Mouse (Mus musculus): Measurements from ENCODE around the gene Prcd. TPM values are rescaled to one million over a fixed set of nuclear protein-coding genes. Genes with fewer than 3 reads are reported as not detected.
A peak's percentile ranks its signal among the peaks of the same experiment; 100 is the strongest.
"Not testable (repeated sequence)": the region's sequence is repeated elsewhere in the genome, so short reads cannot be mapped to it uniquely, and the experiment has no call there.

Gene Prcd
- total RNA-seq, 1 experiment = 2.0 TPM

GRCm38 (mm10) chr11:116630171-116630965, 23.0 kb upstream of the Prcd start:
- in situ Hi-C loops (cut with MboI; ENCODE audit: low sequenced_read_pairs in 2 of 2, unreplicated experiment in 2 of 2) = loop anchor here (10.0 to 25.0 kb wide), 2 partner anchors 182 to 424 kb away; no protein-coding TSS in a partner anchor
- Histone ChIP-seq H3K4me3 (ENCODE audit: insufficient read depth in 1 of 2, low read depth in 1 of 2, low read length in 2 of 2, poor library complexity in 1 of 2, severe bottlenecking in 1 of 2) (no peak overlapping the region), H3K4me1 (ENCODE audit: control insufficient read depth in 2 of 2, insufficient read depth in 2 of 2, low read length in 2 of 2, poor library complexity in 1 of 2) (peaks cover 0 to 9% of the 10 kb centered on the region in 2 experiments; a peak in 1 of 4 replicates), H3K9me3 (ENCODE audit: control insufficient read depth, insufficient read depth, low read depth, low read length) (no peaks in the 10 kb centered on the region), H3K36me3 (ENCODE audit: control insufficient read depth, insufficient read depth, low read length, poor library complexity, severe bottlenecking) (no peaks in the 10 kb centered on the region), H3K27ac (ENCODE audit: insufficient read depth, low read depth, low read length, poor library complexity, severe bottlenecking) (no peak overlapping the region), H3K9ac (ENCODE audit: insufficient read depth, low read depth, low read length, poor library complexity, severe bottlenecking) (no peak overlapping the region)
- TF ChIP-seq ZC3H11A (IDR thresholded peaks at IDR 0.05; ENCODE audit: borderline replicate concordance, low read depth, low read length) (no peak), ZNF384 (IDR thresholded peaks at IDR 0.05; ENCODE audit: low read depth, low read length) (no peak), MAFK (IDR thresholded peaks at IDR 0.05; ENCODE audit: insufficient read depth, low read depth, low read length) (no peak), HCFC1 (IDR thresholded peaks at IDR 0.05; ENCODE audit: borderline replicate concordance, insufficient read depth, low read length) (no peak), CHD2 (IDR thresholded peaks at IDR 0.05; ENCODE audit: low read depth, low read length) (no peak)
- DNase-seq (ENCODE audit: low read depth, low spot score) = no peak

DNA sequence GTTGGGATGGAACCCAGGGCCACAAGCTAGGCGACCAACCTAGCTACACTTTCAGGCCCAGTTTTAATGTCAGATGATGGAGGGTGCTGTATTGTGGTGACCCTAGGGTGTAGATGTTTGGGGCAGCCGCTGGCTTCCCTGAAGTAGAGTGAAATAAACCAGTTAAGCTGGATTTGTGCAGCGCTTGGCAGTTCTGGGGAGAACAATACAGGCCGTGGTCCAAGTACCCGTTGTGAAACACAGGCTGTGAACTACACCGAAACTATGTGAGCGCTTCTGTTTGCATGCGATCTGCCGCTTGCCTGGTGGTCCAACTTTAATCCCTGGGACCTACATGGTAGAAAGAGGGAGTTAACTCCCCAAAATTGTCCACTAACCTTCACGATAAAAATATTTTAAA, 20.4 kb upstream of the Prcd start:
- no peak for DNase-seq (ENCODE audit: low read depth, low spot score)
- no peak for TF ChIP-seq CHD2 (IDR thresholded peaks at IDR 0.05; ENCODE audit: low read depth, low read length)
- TF ChIP-seq ZNF384 (IDR thresholded peaks at IDR 0.05; ENCODE audit: low read depth, low read length) = no peak
- TF ChIP-seq HCFC1 (IDR thresholded peaks at IDR 0.05; ENCODE audit: borderline replicate concordance, insufficient read depth, low read length) = no peak
- TF ChIP-seq ZC3H11A (IDR thresholded peaks at IDR 0.05; ENCODE audit: borderline replicate concordance, low read depth, low read length) = no peak
- TF ChIP-seq MAFK (IDR thresholded peaks at IDR 0.05; ENCODE audit: insufficient read depth, low read depth, low read length) = no peak
- no peak overlapping the region for H3K27ac ChIP-seq (ENCODE audit: insufficient read depth, low read depth, low read length, poor library complexity, severe bottlenecking)
- H3K9ac ChIP-seq (ENCODE audit: insufficient read depth, low read depth, low read length, poor library complexity, severe bottlenecking) = no peak overlapping the region
- H3K9me3 ChIP-seq (ENCODE audit: control insufficient read depth, insufficient read depth, low read depth, low read length) = no peaks in the 10 kb centered on the region
- in situ Hi-C loops (cut with MboI; ENCODE audit: low sequenced_read_pairs in 2 of 2, unreplicated experiment in 2 of 2) = loop anchor here (10.0 to 25.0 kb wide), 2 partner anchors 179 to 422 kb away; no protein-coding TSS in a partner anchor
- H3K36me3 ChIP-seq (ENCODE audit: control insufficient read depth, insufficient read depth, low read length, poor library complexity, severe bottlenecking) = no peaks in the 10 kb centered on the region
- no peak overlapping the region for H3K4me3 ChIP-seq (ENCODE audit: insufficient read depth in 1 of 2, low read depth in 1 of 2, low read length in 2 of 2, poor library complexity in 1 of 2, severe bottlenecking in 1 of 2)
- peaks cover 0 to 5% of the 10 kb centered on the region in 2 experiments; a peak in 1 of 4 replicates for H3K4me1 ChIP-seq (ENCODE audit: control insufficient read depth in 2 of 2, insufficient read depth in 2 of 2, low read length in 2 of 2, poor library complexity in 1 of 2)

GRCm38 (mm10) chr11:116636607-116637006, 16.7 kb upstream of the Prcd start:
- in situ Hi-C loops (cut with MboI; ENCODE audit: low sequenced_read_pairs in 2 of 2, unreplicated experiment in 2 of 2) = loop anchor here (10.0 to 25.0 kb wide), 2 partner anchors 176 to 418 kb away; no protein-coding TSS in a partner anchor
- not testable (repeated sequence) for H3K36me3 ChIP-seq (ENCODE audit: control insufficient read depth, insufficient read depth, low read length, poor library complexity, severe bottlenecking); H3K4me3 ChIP-seq (ENCODE audit: insufficient read depth in 1 of 2, low read depth in 1 of 2, low read length in 2 of 2, poor library complexity in 1 of 2, severe bottlenecking in 1 of 2); H3K9me3 ChIP-seq (ENCODE audit: control insufficient read depth, insufficient read depth, low read depth, low read length); DNase-seq (ENCODE audit: low read depth, low spot score); H3K9ac ChIP-seq (ENCODE audit: insufficient read depth, low read depth, low read length, poor library complexity, severe bottlenecking); H3K27ac ChIP-seq (ENCODE audit: insufficient read depth, low read depth, low read length, poor library complexity, severe bottlenecking); H3K4me1 ChIP-seq (ENCODE audit: control insufficient read depth in 2 of 2, insufficient read depth in 2 of 2, low read length in 2 of 2, poor library complexity in 1 of 2)

GRCm38 (mm10) chr11:116641168-116641567, 12.2 kb upstream of the Prcd start:
- TF ChIP-seq ZC3H11A (IDR thresholded peaks at IDR 0.05; ENCODE audit: borderline replicate concordance, low read depth, low read length) = no peak
- no peak for TF ChIP-seq CHD2 (IDR thresholded peaks at IDR 0.05; ENCODE audit: low read depth, low read length)
- TF ChIP-seq MAFK (IDR thresholded peaks at IDR 0.05; ENCODE audit: insufficient read depth, low read depth, low read length) = no peak
- no peak for TF ChIP-seq HCFC1 (IDR thresholded peaks at IDR 0.05; ENCODE audit: borderline replicate concordance, insufficient read depth, low read length)
- TF ChIP-seq ZNF384 (IDR thresholded peaks at IDR 0.05; ENCODE audit: low read depth, low read length) = no peak
- H3K27ac ChIP-seq (ENCODE audit: insufficient read depth, low read depth, low read length, poor library complexity, severe bottlenecking) = no peak overlapping the region
- H3K4me3 ChIP-seq (ENCODE audit: insufficient read depth in 1 of 2, low read depth in 1 of 2, low read length in 2 of 2, poor library complexity in 1 of 2, severe bottlenecking in 1 of 2) = no peak overlapping the region
- DNase-seq (ENCODE audit: low read depth, low spot score) = peak; percentile 72
- H3K9ac ChIP-seq (ENCODE audit: insufficient read depth, low read depth, low read length, poor library complexity, severe bottlenecking) = no peak overlapping the region
- in situ Hi-C loops (cut with MboI; ENCODE audit: low sequenced_read_pairs in 2 of 2, unreplicated experiment in 2 of 2) = loop anchor here (10.0 to 25.0 kb wide), 2 partner anchors 171 to 174 kb away; no protein-coding TSS in a partner anchor
- H3K9me3 ChIP-seq (ENCODE audit: control insufficient read depth, insufficient read depth, low read depth, low read length) = no peaks in the 10 kb centered on the region
- peaks cover 0 to 8% of the 10 kb centered on the region in 2 experiments; a peak in 1 of 4 replicates for H3K4me1 ChIP-seq (ENCODE audit: control insufficient read depth in 2 of 2, insufficient read depth in 2 of 2, low read length in 2 of 2, poor library complexity in 1 of 2)
- no peaks in the 10 kb centered on the region for H3K36me3 ChIP-seq (ENCODE audit: control insufficient read depth, insufficient read depth, low read length, poor library complexity, severe bottlenecking)
